Mouse (Mus musculus) spleen, adult 2 months (tissue): ENCODE data around the gene Irf2. TPM values are rescaled to one million over a fixed set of nuclear protein-coding genes. Genes with fewer than 3 reads are reported as not detected.

Experiments
- DNase-seq, 2 experiments: peaks; one replicate each; pipeline versions ENCODE4 v3.0.0 to v3.0.0-alpha.2; 2012 to 2021; ENCODE audit warnings: low spot score in 2 of 2, low read depth in 1 of 2
- H3K27ac ChIP-seq: fragments of 200-500 bp; 2 replicates; pipeline ENCODE4 v1.5.1; 2012; ENCODE audit warnings: low read length, inconsistent platforms; ENCODE audit not compliant: insufficient read depth
- H3K27me3 ChIP-seq: fragments of 200-500 bp; 2 replicates; pipeline ENCODE4 v1.6.1; 2012; ENCODE audit warnings: mild to moderate bottlenecking, moderate library complexity, low read length, inconsistent platforms; ENCODE audit not compliant: control insufficient read depth, insufficient read depth
- H3K36me3 ChIP-seq: fragments of 200-500 bp; 2 replicates; pipeline ENCODE4 v1.6.1; 2012; ENCODE audit warnings: mild to moderate bottlenecking, low read length, inconsistent platforms; ENCODE audit not compliant: control insufficient read depth, insufficient read depth
- H3K4me1 ChIP-seq: fragments of 200-500 bp; 2 replicates; pipeline ENCODE4 v1.6.1; 2011; ENCODE audit warnings: inconsistent platforms; ENCODE audit not compliant: control insufficient read depth, insufficient read depth, insufficient read length
- H3K4me3 ChIP-seq: fragments of 200-500 bp; 2 replicates; pipeline ENCODE4 v1.5.1; 2011; ENCODE audit warnings: mild to moderate bottlenecking, inconsistent platforms; ENCODE audit not compliant: insufficient read depth, insufficient read length; ENCODE audit errors: extremely low read depth
- CTCF ChIP-seq: fragments of 200-500 bp; IDR thresholded peaks from 2 replicates; pipeline ENCODE4 v1.5.1; 2011; ENCODE audit warnings: mild to moderate bottlenecking, inconsistent platforms; ENCODE audit not compliant: insufficient read depth, insufficient read length, insufficient replicate concordance; ENCODE audit errors: extremely low read depth
- POLR2A ChIP-seq: fragments of 200-500 bp; IDR thresholded peaks from 2 replicates; pipeline ENCODE4 v1.6.1; 2011; ENCODE audit warnings: low read depth, low read length, inconsistent platforms
- WGBS: fragments of 180-500 bp; shearing (Covaris S2); methylation state at CpG from one replicate; pipeline ENCODE4 v1.1.7; 2018; 5-methylcytosine and 5-hydroxymethylcytosine counted together
- polyA plus RNA-seq: library from polyadenylated mRNA; depleted of rRNA; stranded (reverse); fragments of >200 nt; gene quantifications from 2 replicates; pipeline ENCODE4 v1.2.3, GENCODE M21; 2012

Gene Irf2
- polyA plus RNA-seq, 1 experiment = 28.8 TPM

GRCm38 (mm10) chr8:46759562-46759961, 20.0 kb downstream of the Irf2 start:
- H3K4me1 ChIP-seq = peaks cover 47% of the 10 kb centered on the region; the same call in 1 of the 2 replicates
- H3K27me3 ChIP-seq = no peaks in the 10 kb centered on the region
- 93% methylated on average over 7 of the region's 7 CpGs for WGBS
- H3K4me3 ChIP-seq = no peak overlapping the region
- H3K27ac ChIP-seq = no peak overlapping the region
- TF ChIP-seq POLR2A (no peak), CTCF (no peak)
- peaks cover 1% of the 10 kb centered on the region; the same call in 1 of the 2 replicates for H3K36me3 ChIP-seq
- DNase-seq = no peak

GRCm38 (mm10) chr8:46760701-46761100, 21.2 kb downstream of the Irf2 start:
- H3K36me3 ChIP-seq = peaks cover 1% of the 10 kb centered on the region; the same call in 1 of the 2 replicates

GRCm38 (mm10) chr8:46761454-46761853, 21.9 kb downstream of the Irf2 start:
- WGBS = 70% methylated on average over 6 of the region's 6 CpGs
- Histone ChIP-seq H3K27me3 (no peaks in the 10 kb centered on the region), H3K27ac (no peak overlapping the region; the same call in 1 of the 2 replicates), H3K4me3 (no peak overlapping the region), H3K36me3 (peaks cover 1% of the 10 kb centered on the region; the same call in 1 of the 2 replicates), H3K4me1 (peaks cover 51% of the 10 kb centered on the region; the same call in 1 of the 2 replicates)
- TF ChIP-seq CTCF (no peak), POLR2A (no peak)
- DNase-seq = no peak

More at GRCm38 (mm10) chr8:46760701-46761100, 21.2 kb downstream of the Irf2 start:
- peaks cover 53% of the 10 kb centered on the region; the same call in 1 of the 2 replicates for H3K4me1 ChIP-seq
- no peak for DNase-seq
- TF ChIP-seq CTCF = no peak
- no peak for TF ChIP-seq POLR2A
- H3K27me3 ChIP-seq = no peaks in the 10 kb centered on the region
- WGBS = 85% methylated on average over 7 of the region's 7 CpGs
- H3K4me3 ChIP-seq = no peak overlapping the region
- no peak overlapping the region; the same call in 1 of the 2 replicates for H3K27ac ChIP-seq

GRCm38 (mm10) chr8:46769408-46770180, 30.1 kb downstream of the Irf2 start:
- H3K4me3 ChIP-seq = no peak overlapping the region
- 74% methylated on average over 11 of the region's 11 CpGs for WGBS
- TF ChIP-seq POLR2A (no peak), CTCF (no peak)
- H3K27ac ChIP-seq = peak overlapping the region; percentile 33
- DNase-seq = no peak
- H3K36me3 ChIP-seq = peaks cover 2% of the 10 kb centered on the region; the same call in 1 of the 2 replicates
- H3K4me1 ChIP-seq = peaks cover 16% of the 10 kb centered on the region; the same call in 1 of the 2 replicates
- H3K27me3 ChIP-seq = no peaks in the 10 kb centered on the region

GRCm38 (mm10) chr8:46770905-46771516, 31.5 kb downstream of the Irf2 start:
- no peak overlapping the region for H3K27ac ChIP-seq
- DNase-seq = no peak
- peaks cover 9% of the 10 kb centered on the region; the same call in 1 of the 2 replicates for H3K4me1 ChIP-seq
- TF ChIP-seq POLR2A (no peak), CTCF (no peak)
- 93% methylated on average over 7 of the region's 7 CpGs for WGBS
- no peaks in the 10 kb centered on the region for H3K27me3 ChIP-seq
- no peak overlapping the region for H3K4me3 ChIP-seq
- peaks cover 2% of the 10 kb centered on the region; the same call in 1 of the 2 replicates for H3K36me3 ChIP-seq

- Histone ChIP-seq H3K4me3 (no peak overlapping the region), H3K27ac (no peak overlapping the region), H3K36me3 (peaks cover 2% of the 10 kb centered on the region; the same call in 1 of the 2 replicates), H3K27me3 (no peaks in the 10 kb centered on the region), H3K4me1 (peaks cover 10% of the 10 kb centered on the region; the same call in 1 of the 2 replicates)
- no peak for DNase-seq
- 60% methylated on average over 6 of the region's 6 CpGs for WGBS
- TF ChIP-seq POLR2A = no peak
- TF ChIP-seq CTCF = no peak
Observed at GRCm38 (mm10) chr8:46772801-46773200, 33.3 kb downstream of the Irf2 start.
